Mouse (Mus musculus) hindbrain, embryonic 11.5 days (tissue): Measurements from ENCODE around the gene Slc34a2. TPM values are rescaled to one million over a fixed set of nuclear protein-coding genes. Genes with fewer than 3 reads are reported as not detected.
A peak's percentile ranks its signal among the peaks of the same experiment; 100 is the strongest.

ENCODE experiments used
- ATAC-seq: fragments of 200-750 bp; cut with Nextera tagmentation; 2 replicates; pipeline ENCODE4 v1.8.0; 2017; ENCODE audit warnings: mild to moderate bottlenecking, moderate TSS enrichment, moderate library complexity; ENCODE audit not compliant: low FRiP score
- DNase-seq: peaks from one replicate; pipeline ENCODE4 v3.0.0-alpha.2; 2015; ENCODE audit warnings: low spot score
- H3K27ac ChIP-seq: fragments of 300-500 bp; sonication (generic); 2 replicates; pipeline ENCODE4 v1.5.1; 2014; ENCODE audit warnings: mild to moderate bottlenecking, low read depth, low read length
- H3K27me3 ChIP-seq: fragments of 300-500 bp; sonication (generic); 2 replicates; pipeline ENCODE4 v1.6.1; 2014; ENCODE audit warnings: mild to moderate bottlenecking, low read length, moderate library complexity, mixed read lengths; ENCODE audit not compliant: control insufficient read depth, insufficient read depth
- H3K36me3 ChIP-seq: fragments of 300-500 bp; sonication (generic); 2 replicates; pipeline ENCODE4 v1.6.1; 2014; ENCODE audit warnings: mild to moderate bottlenecking, low read length, moderate library complexity, mixed read lengths; ENCODE audit not compliant: control insufficient read depth, insufficient read depth
- H3K4me1 ChIP-seq: fragments of 300-500 bp; sonication (generic); replicated peaks from 2 replicates; pipeline ENCODE4 v1.6.1; 2014; ENCODE audit warnings: low read length, mixed read lengths; ENCODE audit not compliant: control insufficient read depth, insufficient read depth
- H3K4me2 ChIP-seq: fragments of 300-500 bp; sonication (generic); replicated peaks from 2 replicates; pipeline ENCODE4 v1.6.1; 2014; ENCODE audit warnings: mild to moderate bottlenecking, low read depth, low read length
- H3K4me3 ChIP-seq: fragments of 300-500 bp; sonication (generic); 2 replicates; pipeline ENCODE4 v1.5.1; 2014; ENCODE audit warnings: low read depth, low read length
- H3K9ac ChIP-seq: fragments of 300-500 bp; sonication (generic); 2 replicates; pipeline ENCODE4 v1.6.1; 2014; ENCODE audit warnings: low read depth, low read length
- H3K9me3 ChIP-seq: fragments of 300-500 bp; sonication (generic); 2 replicates; pipeline ENCODE4 v1.6.1; 2016; ENCODE audit warnings: low read length; ENCODE audit not compliant: control insufficient read depth
- WGBS: fragments of 180-500 bp; shearing (Covaris S2); extraction: QIAGEN DNeasy Blood & Tissue Kit; methylation state at CpG from one replicate; pipeline ENCODE4 v1.1.7; 2014; 5-methylcytosine and 5-hydroxymethylcytosine counted together
- polyA plus RNA-seq: library from polyadenylated mRNA; unstranded; fragments of >200 nt; fragmentation: Nextera tagmentation; extraction: Ambion mirVana; gene quantifications from 2 replicates; pipeline ENCODE4 v1.2.1, GENCODE M21; 2014

The Slc34a2 gene
- polyA plus RNA-seq, 1 experiment from 2014 or later = not detected

- Histone ChIP-seq H3K4me3 (no peak overlapping the region), H3K9ac (no peak overlapping the region), H3K27me3 (peaks cover 20% of the 10 kb centered on the region), H3K4me2 (no peak overlapping the region), H3K36me3 (no peaks in the 10 kb centered on the region), H3K27ac (no peak overlapping the region), H3K4me1 (no peaks in the 10 kb centered on the region), H3K9me3 (no peaks in the 10 kb centered on the region)
- WGBS = 16% methylated on average over 6 of the region's 6 CpGs
- DNase-seq (no peak), ATAC-seq (no peak)
Observed at GRCm38 (mm10) chr5:53047951-53048350, 10.1 kb downstream of the Slc34a2 start.

GRCm38 (mm10) chr5:53048599-53048998 lies 10.7 kb downstream of the Slc34a2 start:
- H3K4me1 ChIP-seq = no peaks in the 10 kb centered on the region
- H3K4me2 ChIP-seq = peak overlapping the region; percentile 66
- WGBS = 32% methylated on average over 3 of the region's 4 CpGs
- DNase-seq (peak; percentile 3), ATAC-seq (no peak)
- H3K27me3 ChIP-seq = peaks cover 20% of the 10 kb centered on the region
- no peaks in the 10 kb centered on the region for H3K9me3 ChIP-seq
- no peak overlapping the region for H3K9ac ChIP-seq
- no peak overlapping the region for H3K27ac ChIP-seq
- peak overlapping the region; percentile 25; the same call in 1 of the 2 replicates for H3K4me3 ChIP-seq
- H3K36me3 ChIP-seq = no peaks in the 10 kb centered on the region

DNA sequence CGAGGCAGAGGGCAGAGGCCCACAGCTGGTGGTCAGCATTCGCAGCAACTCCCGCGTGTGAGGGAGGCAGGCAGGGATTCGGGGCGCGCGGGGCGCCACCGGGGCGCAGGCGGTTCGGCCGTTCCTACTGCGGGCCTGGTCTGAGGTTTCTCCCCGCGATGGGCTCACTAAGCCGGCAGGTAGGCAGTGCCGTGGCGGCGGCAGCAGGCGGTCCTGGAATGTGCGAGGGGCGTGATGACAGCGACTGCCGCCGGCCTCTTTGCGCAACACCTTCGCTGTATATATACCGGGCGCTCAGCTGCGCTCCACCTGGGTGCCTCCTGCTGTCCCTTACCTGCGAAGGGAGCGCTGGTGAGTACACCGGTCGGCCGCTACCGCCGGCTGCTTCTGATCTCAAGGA lies 11.2 kb downstream of the Slc34a2 start:
- Histone ChIP-seq H3K4me1 (no peaks in the 10 kb centered on the region), H3K36me3 (no peaks in the 10 kb centered on the region), H3K4me2 (peak overlapping the region; percentile 66), H3K27me3 (peaks cover 20% of the 10 kb centered on the region), H3K27ac (no peak overlapping the region), H3K4me3 (peak overlapping the region; percentile 25), H3K9me3 (no peaks in the 10 kb centered on the region), H3K9ac (peak overlapping the region; percentile 23; the same call in 1 of the 2 replicates)
- under 1% methylated on average over 39 of the region's 39 CpGs for WGBS
- ATAC-seq (no peak), DNase-seq (peak; percentile 35)

GRCm38 (mm10) chr5:53050963-53051362 lies 13.1 kb downstream of the Slc34a2 start:
- H3K27me3 ChIP-seq = peaks cover 20% of the 10 kb centered on the region
- 60% methylated on average over 1 of the region's 1 CpGs for WGBS
- no peaks in the 10 kb centered on the region for H3K4me1 ChIP-seq
- no peak overlapping the region for H3K9ac ChIP-seq
- ATAC-seq (no peak), DNase-seq (no peak)
- no peaks in the 10 kb centered on the region for H3K36me3 ChIP-seq
- H3K4me2 ChIP-seq = no peak overlapping the region
- no peak overlapping the region for H3K27ac ChIP-seq
- H3K4me3 ChIP-seq = no peak overlapping the region
- H3K9me3 ChIP-seq = no peaks in the 10 kb centered on the region

DNA sequence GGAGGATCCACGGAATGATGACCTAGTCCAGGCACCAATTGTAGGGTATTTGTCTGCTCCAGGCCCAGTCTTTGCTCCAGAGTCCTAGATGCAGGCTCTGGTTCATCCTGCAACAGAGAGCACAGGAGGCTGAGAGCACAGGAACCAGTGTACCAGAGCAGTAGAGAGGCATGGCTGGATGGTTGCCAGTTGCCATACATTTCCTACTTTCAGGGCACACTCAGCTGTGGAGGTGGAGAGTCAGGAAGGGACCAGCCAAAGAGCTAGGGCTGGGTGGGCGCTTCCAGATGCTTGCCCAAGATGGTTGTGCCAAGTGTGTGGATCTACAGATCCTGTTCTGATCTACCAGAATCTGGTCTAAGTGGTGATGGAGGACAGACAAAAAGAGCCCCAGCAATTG lies 15.4 kb downstream of the Slc34a2 start:
- Histone ChIP-seq H3K9ac (no peak overlapping the region), H3K4me2 (no peak overlapping the region), H3K36me3 (no peaks in the 10 kb centered on the region), H3K4me3 (no peak overlapping the region), H3K27ac (no peak overlapping the region), H3K9me3 (no peaks in the 10 kb centered on the region), H3K4me1 (no peaks in the 10 kb centered on the region), H3K27me3 (peaks cover 16% of the 10 kb centered on the region)
- WGBS = 91% methylated on average over 2 of the region's 2 CpGs
- ATAC-seq = no peak
- no peak for DNase-seq

DNA sequence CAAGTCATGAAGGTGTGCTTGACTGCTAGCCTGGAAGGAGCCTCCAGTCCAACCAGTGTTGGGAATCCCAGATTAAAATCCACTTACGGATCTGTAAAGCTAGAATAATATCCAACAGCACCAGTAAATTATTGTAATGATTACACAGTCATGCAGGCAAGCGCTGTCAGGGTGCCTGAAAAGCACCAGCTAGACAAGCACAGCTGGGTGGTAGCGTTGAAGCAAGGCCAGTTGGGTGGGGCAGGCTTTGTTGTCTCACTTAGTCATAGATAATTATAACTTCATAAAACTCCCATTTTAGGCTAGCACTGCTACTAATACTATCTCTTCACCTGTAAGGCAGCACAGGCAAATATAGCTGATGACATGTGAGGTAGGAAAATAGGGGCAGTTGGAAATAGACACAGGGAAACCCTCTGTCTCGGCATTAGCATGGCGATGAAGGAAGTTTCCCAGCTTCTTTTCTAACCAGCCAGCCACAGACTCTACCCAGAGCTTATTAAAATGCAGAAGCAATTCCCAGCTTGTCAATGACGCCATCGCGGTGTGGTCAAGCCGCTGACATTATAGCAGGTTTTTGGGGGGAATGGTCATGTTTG lies 23.8 kb downstream of the Slc34a2 start:
- no peaks in the 10 kb centered on the region for H3K9me3 ChIP-seq
- no peaks in the 10 kb centered on the region for H3K27me3 ChIP-seq
- H3K4me2 ChIP-seq = no peak overlapping the region
- DNase-seq (no peak), ATAC-seq (no peak)
- no peak overlapping the region for H3K9ac ChIP-seq
- H3K27ac ChIP-seq = no peak overlapping the region
- H3K36me3 ChIP-seq = no peaks in the 10 kb centered on the region
- no peak overlapping the region for H3K4me3 ChIP-seq
- H3K4me1 ChIP-seq = no peaks in the 10 kb centered on the region
- WGBS = 94% methylated on average over 9 of the region's 9 CpGs

DNA sequence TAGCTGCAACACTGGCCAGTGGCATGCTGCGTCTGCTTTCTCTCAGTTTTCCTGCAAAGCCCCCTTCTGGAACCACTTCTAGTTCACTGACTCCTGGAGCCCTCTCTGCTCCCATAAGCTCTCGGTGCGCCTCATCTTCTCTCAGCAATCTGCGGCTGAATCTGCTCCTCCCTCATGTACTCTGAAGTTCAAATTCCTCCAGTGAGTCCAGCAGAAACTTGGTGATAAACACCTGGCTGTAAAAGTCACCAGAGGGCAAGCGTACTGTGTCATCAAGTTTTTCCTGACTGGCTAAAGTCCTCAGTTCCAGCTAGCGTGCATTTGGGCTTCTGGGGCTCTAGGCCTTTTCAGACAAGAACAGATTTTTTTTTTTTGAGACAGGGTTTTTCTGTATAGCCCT lies 36.7 kb downstream of the Slc34a2 start:
- Histone ChIP-seq H3K36me3 (no peaks in the 10 kb centered on the region), H3K4me2 (no peak overlapping the region), H3K9ac (no peak overlapping the region), H3K9me3 (no peaks in the 10 kb centered on the region), H3K27ac (no peak overlapping the region), H3K4me1 (no peaks in the 10 kb centered on the region), H3K4me3 (no peak overlapping the region), H3K27me3 (no peaks in the 10 kb centered on the region)
- 81% methylated on average over 6 of the region's 6 CpGs for WGBS
- DNase-seq (no peak), ATAC-seq (no peak)

DNA sequence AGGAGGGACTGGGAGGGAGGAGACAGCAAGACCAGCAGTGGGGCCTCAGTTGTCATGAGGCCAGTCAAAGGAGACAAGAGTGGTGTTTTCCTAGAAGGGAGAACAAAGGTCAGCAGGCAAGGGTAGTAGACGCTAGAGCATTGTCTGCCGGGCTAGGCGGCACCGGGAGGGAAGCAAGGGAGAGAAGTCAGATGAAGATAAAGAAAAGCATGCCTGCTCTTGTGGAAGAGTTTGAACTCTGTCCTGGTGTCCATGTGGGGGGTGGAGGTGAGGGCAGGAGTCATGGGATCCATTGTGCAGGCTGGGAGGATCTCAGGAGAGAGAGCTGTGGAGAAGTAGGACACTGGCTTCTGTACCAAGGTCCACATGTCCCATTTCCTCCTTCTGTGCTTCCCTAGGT lies 40.6 kb downstream of the Slc34a2 start:
- Histone ChIP-seq H3K4me1 (no peaks in the 10 kb centered on the region), H3K9ac (no peak overlapping the region), H3K4me2 (no peak overlapping the region), H3K9me3 (no peaks in the 10 kb centered on the region), H3K27ac (no peak overlapping the region), H3K4me3 (no peak overlapping the region), H3K36me3 (no peaks in the 10 kb centered on the region), H3K27me3 (no peaks in the 10 kb centered on the region)
- DNase-seq = no peak
- ATAC-seq = no peak
- WGBS = 43% methylated on average over 4 of the region's 4 CpGs

DNA sequence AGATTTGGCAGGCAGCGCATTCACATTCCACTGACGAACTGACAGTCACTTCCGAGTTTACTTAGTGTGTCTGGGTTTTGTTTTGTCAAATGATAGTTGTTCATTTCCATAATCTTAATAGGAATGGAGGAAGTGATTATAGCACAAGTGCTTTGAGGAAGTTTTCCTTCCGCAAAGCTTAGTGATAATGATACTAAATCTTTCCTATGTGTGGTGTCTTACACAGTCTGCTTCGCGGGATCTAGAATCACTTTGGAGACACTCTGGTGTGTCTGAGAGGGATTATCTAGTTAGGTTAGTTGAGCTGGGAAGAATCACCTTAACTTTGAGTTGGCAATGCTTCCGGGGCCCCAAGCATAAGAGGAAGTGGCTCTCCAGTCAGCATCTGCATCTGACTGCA lies 49.6 kb downstream of the Slc34a2 start:
- Histone ChIP-seq H3K4me2 (no peak overlapping the region), H3K4me1 (no peaks in the 10 kb centered on the region), H3K9ac (no peak overlapping the region), H3K36me3 (no peaks in the 10 kb centered on the region), H3K9me3 (no peaks in the 10 kb centered on the region), H3K27ac (no peak overlapping the region), H3K4me3 (no peak overlapping the region), H3K27me3 (no peaks in the 10 kb centered on the region)
- DNase-seq = no peak
- WGBS = 91% methylated on average over 7 of the region's 7 CpGs
- no peak for ATAC-seq
